41 mouse cellular contexts compared by ENCODE assay signal in the genomic region with DNA sequence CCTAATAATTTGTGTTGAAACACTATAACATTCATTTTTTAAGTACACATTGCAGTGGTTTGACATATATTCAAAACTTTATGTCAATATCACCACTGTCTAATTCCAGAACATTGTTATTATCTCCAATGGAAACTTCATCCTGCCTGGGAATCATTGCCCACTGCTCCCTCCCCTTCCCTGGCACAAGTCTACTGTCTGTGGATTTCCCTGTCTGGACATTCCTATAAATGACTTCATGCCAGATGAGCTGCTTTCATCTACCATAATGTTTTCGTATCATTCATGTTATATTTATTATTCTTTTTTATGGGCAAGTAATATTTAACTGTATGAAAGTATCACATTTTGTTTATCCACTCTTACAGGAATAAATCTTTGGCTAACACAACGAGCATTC. TPM values are rescaled to one million over a fixed set of nuclear protein-coding genes. Genes with fewer than 3 reads are reported as not detected.
"Had no signal": no experiment of that assay in that cellular context is flagged by ENCODE, and none has a peak within 500 bp of the region (broad histone marks: within the 10 kb centered on the region; RNA-seq: fewer than 3 reads in every experiment).

No protein-coding gene starts in this region.

- H3K4me1 ChIP-seq: hindbrain, embryonic 12.5 days; intestine, embryonic 15.5 days; limb, embryonic 12.5 days; liver, embryonic 12.5 days had no signal

- DNase-seq: gastrocnemius, adult 2 months; gastrocnemius, postnatal 10 days; gastrocnemius, postnatal 25 days; heart, adult 18-20 months; heart, postnatal 10 days; heart, postnatal 4 days; kidney, adult 18-20 months; kidney, adult 8-10 months; kidney, postnatal 10 days; kidney, postnatal 25 days; kidney, postnatal 4 days; layer of hippocampus, adult 9-11 months; layer of hippocampus, postnatal 36 days; left cerebral cortex, postnatal 4 days had no signal

- H3K27ac ChIP-seq: gastrocnemius, adult 2 months; heart, embryonic 10.5 days; hindbrain, embryonic 10.5 days; hindbrain, embryonic 12.5 days; hindbrain, embryonic 14.5 days; intestine, embryonic 15.5 days; limb, embryonic 12.5 days; liver, embryonic 12.5 days had no signal

- H3K4me3 ChIP-seq: gastrocnemius, adult 2 months; heart, embryonic 10.5 days; heart, embryonic 12.5 days; hindbrain, embryonic 10.5 days; hindbrain, embryonic 12.5 days; intestine, embryonic 15.5 days; limb, embryonic 12.5 days; liver, embryonic 12.5 days had no signal

- H3K9ac ChIP-seq: heart, embryonic 12.5 days; hindbrain, embryonic 12.5 days; hindbrain, embryonic 14.5 days; intestine, embryonic 15.5 days; limb, embryonic 12.5 days; liver, embryonic 12.5 days had no signal

- H3K27me3 ChIP-seq: hindbrain, embryonic 12.5 days; intestine, embryonic 15.5 days; limb, embryonic 12.5 days; liver, embryonic 12.5 days had no signal

- H3K36me3 ChIP-seq: heart, embryonic 10.5 days; heart, embryonic 12.5 days; hindbrain, embryonic 10.5 days; hindbrain, embryonic 12.5 days; intestine, embryonic 15.5 days; limb, embryonic 12.5 days; liver, embryonic 12.5 days had no signal

- ATAC-seq: hindbrain, embryonic 16.5 days; inflammation-experienced regulatory T-cells, adult 6 months; intestine, embryonic 15.5 days; intestine, postnatal 0 days; liver, embryonic 12.5 days had no signal

- H3K9me3 ChIP-seq: heart, embryonic 10.5 days; heart, embryonic 12.5 days; hindbrain, embryonic 10.5 days; hindbrain, embryonic 12.5 days; intestine, embryonic 15.5 days; limb, embryonic 12.5 days; liver, embryonic 12.5 days had no signal

- H3K4me2 ChIP-seq: heart, embryonic 12.5 days; hindbrain, embryonic 12.5 days; hindbrain, embryonic 14.5 days; intestine, embryonic 15.5 days; limb, embryonic 12.5 days; liver, embryonic 12.5 days had no signal

RNA-seq across cellular contexts. Expression of a gene that starts 30.8 kb away (rescaled TPM):
- total RNA-seq: gastrocnemius, adult 2 months; gastrocnemius, postnatal 10 days; gastrocnemius, postnatal 25 days; gastrocnemius, postnatal 4 days; granulocyte monocyte progenitor cell, adult 5-6 weeks; heart, adult 18-20 months; heart, adult 8-10 months; heart, postnatal 10 days; heart, postnatal 25 days; heart, postnatal 4 days; layer of hippocampus, adult 8-10 months; layer of hippocampus, postnatal 14 days; layer of hippocampus, postnatal 36 days; left cerebral cortex, adult 18-20 months; left cerebral cortex, adult 8-10 months; left cerebral cortex, postnatal 10 days; left cerebral cortex, postnatal 25 days; left cerebral cortex, postnatal 4 days; liver, adult 2 months had no signal
- polyA plus RNA-seq: frontal cortex, adult 2 months; heart, embryonic 12.5 days; heart, embryonic 14.5 days; hindbrain, embryonic 10.5 days; hindbrain, embryonic 14.5 days; hindbrain, embryonic 16.5 days; intestine, embryonic 15.5 days; intestine, postnatal 0 days; kidney, embryonic 14.5 days; kidney, embryonic 16.5 days; limb, embryonic 12.5 days; limb, embryonic 14.5 days; liver, adult 2 months; liver, embryonic 12.5 days had no signal
